Mouse (Mus musculus) liver, adult 2 months (tissue): ENCODE results near the gene Fndc3b. TPM values are rescaled to one million over a fixed set of nuclear protein-coding genes. Genes with fewer than 3 reads are reported as not detected.
A peak's percentile ranks its signal among the peaks of the same experiment; 100 is the strongest.

ENCODE experiments used
- DNase-seq: peaks from one replicate; pipeline ENCODE4 v3.0.0-alpha.2; 2011; ENCODE audit warnings: low read depth, low spot score; ENCODE audit errors: extremely low read depth
- H3K27ac ChIP-seq: fragments of 200-500 bp; replicated peaks from 2 replicates; pipeline ENCODE4 v1.5.1; 2012; ENCODE audit warnings: low read depth, mild to moderate bottlenecking, control low read depth, inconsistent platforms, low read length; ENCODE audit not compliant: insufficient read depth
- H3K27me3 ChIP-seq: fragments of 200-500 bp; 2 replicates; pipeline ENCODE4 v1.6.1; 2012; ENCODE audit warnings: mild to moderate bottlenecking, moderate library complexity, low read length, inconsistent platforms; ENCODE audit not compliant: control insufficient read depth, insufficient read depth
- H3K36me3 ChIP-seq: fragments of 200-500 bp; 2 replicates; pipeline ENCODE4 v1.6.1; 2012; ENCODE audit warnings: low read length, inconsistent platforms; ENCODE audit not compliant: control insufficient read depth, insufficient read depth
- H3K4me1 ChIP-seq: fragments of 200-500 bp; 2 replicates; pipeline ENCODE4 v1.6.1; 2011; ENCODE audit warnings: low read length; ENCODE audit not compliant: control insufficient read depth, insufficient read depth
- H3K4me3 ChIP-seq: fragments of 200-500 bp; 2 replicates; pipeline ENCODE4 v1.5.1; 2011; ENCODE audit warnings: low read depth, mild to moderate bottlenecking, control low read depth, low read length, moderate library complexity; ENCODE audit not compliant: insufficient read depth
- H3K79me2 ChIP-seq: fragments of 200-500 bp; 2 replicates; pipeline ENCODE4 v1.6.1; 2012; ENCODE audit warnings: inconsistent platforms, mild to moderate bottlenecking, low read length, moderate library complexity; ENCODE audit not compliant: control insufficient read depth, insufficient read depth
- H3K9ac ChIP-seq: fragments of 200-500 bp; 2 replicates; pipeline ENCODE4 v1.6.1; 2012; ENCODE audit warnings: low read depth, mild to moderate bottlenecking, control low read depth, inconsistent platforms, low read length
- CTCF ChIP-seq: fragments of 200-500 bp; IDR thresholded peaks from 2 replicates; pipeline ENCODE4 v1.5.1; 2011; ENCODE audit warnings: low read depth, low read length, control low read depth
- POLR2A ChIP-seq: fragments of 200-500 bp; IDR thresholded peaks from 2 replicates; pipeline ENCODE4 v1.6.1; 2011; ENCODE audit warnings: low read length, control low read depth; ENCODE audit not compliant: insufficient read depth; ENCODE audit errors: extremely low read depth
- WGBS: fragments of 180-500 bp; shearing (Covaris S2); methylation state at CpG from one replicate; pipeline ENCODE4 v1.1.7; 2018; 5-methylcytosine and 5-hydroxymethylcytosine counted together
- polyA plus RNA-seq: library from polyadenylated mRNA; depleted of rRNA; stranded (reverse); fragments of >200 nt; gene quantifications from 2 replicates; pipeline ENCODE4 v1.2.3, GENCODE M21; 2012
- total RNA-seq: library from RNA; depleted of rRNA; stranded (reverse); fragments of >200 nt; gene quantifications from 2 replicates; pipeline ENCODE4 v1.2.3, GENCODE M21; 2014

Gene Fndc3b
- total and polyA plus RNA-seq, 2 experiments = 3.3 to 9.4 TPM

- Histone ChIP-seq H3K4me1 (peaks cover 21% of the 10 kb centered on the region), H3K79me2 (peaks cover 11% of the 10 kb centered on the region; the same call in 1 of the 2 replicates), H3K4me3 (no peak overlapping the region), H3K27ac (no peak overlapping the region), H3K36me3 (no peaks in the 10 kb centered on the region), H3K27me3 (no peaks in the 10 kb centered on the region), H3K9ac (no peak overlapping the region)
- 95% methylated on average over 11 of the region's 11 CpGs for WGBS
- TF ChIP-seq POLR2A (no peak), CTCF (no peak)
- DNase-seq = no peak
These were observed 97.3 kb downstream of the Fndc3b start for GRCm38 (mm10) chr3:27613828-27614227.

- Histone ChIP-seq H3K27me3 (no peaks in the 10 kb centered on the region), H3K27ac (no peak overlapping the region), H3K79me2 (peaks cover 11% of the 10 kb centered on the region; the same call in 1 of the 2 replicates), H3K4me3 (no peak overlapping the region), H3K4me1 (peaks cover 25% of the 10 kb centered on the region), H3K36me3 (no peaks in the 10 kb centered on the region), H3K9ac (no peak overlapping the region)
- WGBS = 67% methylated on average over 4 of the region's 4 CpGs
- TF ChIP-seq POLR2A = no peak
- TF ChIP-seq CTCF = no peak
- no peak for DNase-seq
These were observed 98.1 kb downstream of the Fndc3b start for GRCm38 (mm10) chr3:27613011-27613410.

DNA sequence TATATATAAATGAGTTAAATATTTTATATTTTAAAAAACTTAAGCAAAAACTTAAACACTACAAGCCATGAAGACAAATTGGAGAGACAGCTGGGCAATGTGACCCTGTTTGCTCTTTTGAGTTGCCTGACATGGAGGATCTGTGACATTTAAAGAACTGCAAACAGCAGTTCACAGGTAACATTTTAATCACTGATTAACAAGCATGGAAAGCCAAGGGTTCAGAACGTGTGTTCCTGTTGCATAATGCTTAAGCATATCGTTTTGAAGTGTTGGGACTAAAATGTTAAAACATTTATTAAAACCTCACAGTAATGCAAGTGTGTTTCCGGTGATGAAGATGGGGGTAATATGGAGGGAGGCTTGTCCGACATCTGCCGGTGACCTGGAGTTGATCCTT is 99.1 kb downstream of the Fndc3b start:
- no peaks in the 10 kb centered on the region for H3K27me3 ChIP-seq
- no peak overlapping the region for H3K27ac ChIP-seq
- peaks cover 11% of the 10 kb centered on the region; the same call in 1 of the 2 replicates for H3K79me2 ChIP-seq
- H3K9ac ChIP-seq = no peak overlapping the region
- H3K4me1 ChIP-seq = peaks cover 21% of the 10 kb centered on the region
- 58% methylated on average over 5 of the region's 5 CpGs for WGBS
- TF ChIP-seq POLR2A (no peak), CTCF (no peak)
- no peaks in the 10 kb centered on the region for H3K36me3 ChIP-seq
- no peak overlapping the region for H3K4me3 ChIP-seq
- peak; percentile 67 for DNase-seq

DNA sequence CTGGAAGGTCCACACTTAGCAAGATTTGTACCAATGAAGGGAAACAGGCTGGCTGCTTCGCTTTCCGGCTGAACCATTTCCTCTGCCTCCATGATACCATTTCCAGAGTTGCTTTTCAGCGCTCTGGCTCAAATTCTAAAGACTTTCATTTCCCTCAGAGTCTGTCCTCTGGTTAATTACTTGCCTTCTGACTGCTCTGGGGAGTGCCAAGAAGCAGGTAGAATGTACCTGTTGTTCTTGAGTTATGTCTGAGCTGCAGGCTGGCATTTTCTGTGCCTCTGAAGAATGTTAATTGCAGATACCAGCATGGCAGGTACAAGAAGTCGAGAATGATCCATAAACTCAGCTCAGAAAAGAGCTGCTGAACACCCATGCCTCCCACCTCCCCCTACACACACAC is 100.6 kb downstream of the Fndc3b start:
- no peak for DNase-seq
- Histone ChIP-seq H3K27me3 (no peaks in the 10 kb centered on the region), H3K4me3 (no peak overlapping the region), H3K36me3 (no peaks in the 10 kb centered on the region), H3K4me1 (peaks cover 21% of the 10 kb centered on the region), H3K9ac (no peak overlapping the region), H3K27ac (no peak overlapping the region), H3K79me2 (peaks cover 15% of the 10 kb centered on the region; the same call in 1 of the 2 replicates)
- no peak for TF ChIP-seq POLR2A
- no peak for TF ChIP-seq CTCF
- WGBS = 83% methylated on average over 4 of the region's 4 CpGs

- Histone ChIP-seq H3K27ac (no peak overlapping the region), H3K27me3 (no peaks in the 10 kb centered on the region), H3K9ac (no peak overlapping the region), H3K79me2 (peaks cover 15% of the 10 kb centered on the region; the same call in 1 of the 2 replicates), H3K36me3 (no peaks in the 10 kb centered on the region), H3K4me1 (peaks cover 21% of the 10 kb centered on the region), H3K4me3 (no peak overlapping the region)
- DNase-seq = no peak
- 85% methylated on average over 1 of the region's 1 CpGs for WGBS
- TF ChIP-seq CTCF = no peak
- TF ChIP-seq POLR2A = no peak
These were observed 101.0 kb downstream of the Fndc3b start for GRCm38 (mm10) chr3:27610089-27610488.

DNA sequence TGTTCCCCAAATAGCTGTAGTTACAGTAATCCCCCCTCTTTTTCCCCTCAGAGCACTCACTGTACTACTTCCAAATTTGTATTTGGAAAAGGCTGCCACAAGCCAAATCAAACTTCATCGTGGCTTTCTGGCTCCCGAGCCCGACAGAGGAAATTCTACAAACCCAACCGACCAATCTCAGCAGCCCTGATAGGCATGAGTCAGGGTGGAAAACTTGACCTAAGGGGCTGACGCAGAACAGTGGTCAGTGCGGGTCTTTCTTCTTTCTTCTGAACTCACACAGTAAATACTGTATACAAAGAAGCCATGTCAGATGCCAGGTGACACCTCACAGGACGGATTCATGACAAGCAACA is 103.3 kb downstream of the Fndc3b start:
- no peak overlapping the region for H3K27ac ChIP-seq
- DNase-seq = peak; percentile 51
- H3K9ac ChIP-seq = no peak overlapping the region

More for the DNA sequence above, 103.3 kb downstream of the Fndc3b start:
- no peaks in the 10 kb centered on the region for H3K27me3 ChIP-seq
- peaks cover 24% of the 10 kb centered on the region for H3K4me1 ChIP-seq
- WGBS = 5% methylated on average over 7 of the region's 7 CpGs
- TF ChIP-seq CTCF (no peak), POLR2A (no peak)
- H3K36me3 ChIP-seq = no peaks in the 10 kb centered on the region
- peaks cover 9% of the 10 kb centered on the region; the same call in 1 of the 2 replicates for H3K79me2 ChIP-seq
- no peak overlapping the region for H3K4me3 ChIP-seq
